Mouse (Mus musculus) testis, adult 2 months (tissue): Measurements from ENCODE around the gene Tnip2. TPM values are rescaled to one million over a fixed set of nuclear protein-coding genes. Genes with fewer than 3 reads are reported as not detected.

Source experiments
- H3K27ac ChIP-seq: fragments of 200-500 bp; 2 replicates; pipeline ENCODE4 v1.5.1; 2012; ENCODE audit warnings: low read depth, low read length; ENCODE audit not compliant: control insufficient read depth, insufficient read depth
- H3K27me3 ChIP-seq: fragments of 200-500 bp; 2 replicates; pipeline ENCODE4 v1.6.1; 2012; ENCODE audit warnings: mild to moderate bottlenecking, low read length, moderate library complexity; ENCODE audit not compliant: control insufficient read depth, insufficient read depth
- H3K36me3 ChIP-seq: fragments of 200-500 bp; 2 replicates; pipeline ENCODE4 v1.6.1; 2012; ENCODE audit warnings: mild to moderate bottlenecking, low read length; ENCODE audit not compliant: control insufficient read depth, insufficient read depth
- H3K4me1 ChIP-seq: fragments of 200-500 bp; 2 replicates; pipeline ENCODE4 v1.6.1; 2012; ENCODE audit warnings: low read length; ENCODE audit not compliant: control insufficient read depth, insufficient read depth
- H3K4me3 ChIP-seq: fragments of 200-500 bp; 2 replicates; pipeline ENCODE4 v1.5.1; 2012; ENCODE audit warnings: low read depth, mild to moderate bottlenecking, low read length, moderate library complexity, mixed read lengths; ENCODE audit not compliant: control insufficient read depth
- CTCF ChIP-seq: fragments of 200-500 bp; IDR thresholded peaks from 2 replicates; pipeline ENCODE4 v1.5.1; 2012; ENCODE audit warnings: low read depth, mild to moderate bottlenecking, inconsistent platforms, low read length, moderate library complexity; ENCODE audit not compliant: control insufficient read depth, insufficient read depth, insufficient replicate concordance
- POLR2A ChIP-seq: fragments of 200-500 bp; IDR thresholded peaks from 2 replicates; pipeline ENCODE4 v1.6.1; 2012; ENCODE audit warnings: low read depth, mild to moderate bottlenecking, inconsistent platforms, low read length, moderate library complexity; ENCODE audit not compliant: control insufficient read depth
- polyA plus RNA-seq: library from polyadenylated mRNA; depleted of rRNA; stranded (reverse); fragments of >200 nt; gene quantifications from 2 replicates; pipeline ENCODE4 v1.2.3, GENCODE M21; 2012

Tnip2 gene
- polyA plus RNA-seq, 1 experiment, result 5.8 TPM

DNA sequence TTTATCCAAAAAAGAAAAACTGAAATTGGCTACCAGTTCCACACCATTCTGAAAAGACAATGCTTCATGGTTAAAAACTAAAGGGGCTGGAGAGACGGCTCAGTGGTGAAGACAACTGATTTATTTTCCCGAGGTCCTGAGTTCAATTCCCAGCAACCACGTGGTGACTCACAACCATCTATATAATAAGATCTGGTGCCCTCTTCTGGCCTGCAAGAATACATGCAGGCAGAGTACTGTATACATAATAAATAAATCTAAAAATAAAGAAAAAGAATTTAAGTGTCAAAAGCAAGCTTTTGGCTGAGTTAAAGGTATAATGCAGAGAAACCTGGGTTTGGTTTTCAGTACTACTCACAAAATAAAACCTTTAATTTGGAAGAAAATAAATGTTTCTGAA is 32.9 kb downstream of the Tnip2 start:
- Histone ChIP-seq H3K27ac (no peak overlapping the region), H3K4me1 (no peaks in the 10 kb centered on the region), H3K36me3 (peaks cover 1% of the 10 kb centered on the region; the same call in 1 of the 2 replicates), H3K4me3 (no peak overlapping the region), H3K27me3 (no peaks in the 10 kb centered on the region)
- no peak for TF ChIP-seq POLR2A
- no peak for TF ChIP-seq CTCF

DNA sequence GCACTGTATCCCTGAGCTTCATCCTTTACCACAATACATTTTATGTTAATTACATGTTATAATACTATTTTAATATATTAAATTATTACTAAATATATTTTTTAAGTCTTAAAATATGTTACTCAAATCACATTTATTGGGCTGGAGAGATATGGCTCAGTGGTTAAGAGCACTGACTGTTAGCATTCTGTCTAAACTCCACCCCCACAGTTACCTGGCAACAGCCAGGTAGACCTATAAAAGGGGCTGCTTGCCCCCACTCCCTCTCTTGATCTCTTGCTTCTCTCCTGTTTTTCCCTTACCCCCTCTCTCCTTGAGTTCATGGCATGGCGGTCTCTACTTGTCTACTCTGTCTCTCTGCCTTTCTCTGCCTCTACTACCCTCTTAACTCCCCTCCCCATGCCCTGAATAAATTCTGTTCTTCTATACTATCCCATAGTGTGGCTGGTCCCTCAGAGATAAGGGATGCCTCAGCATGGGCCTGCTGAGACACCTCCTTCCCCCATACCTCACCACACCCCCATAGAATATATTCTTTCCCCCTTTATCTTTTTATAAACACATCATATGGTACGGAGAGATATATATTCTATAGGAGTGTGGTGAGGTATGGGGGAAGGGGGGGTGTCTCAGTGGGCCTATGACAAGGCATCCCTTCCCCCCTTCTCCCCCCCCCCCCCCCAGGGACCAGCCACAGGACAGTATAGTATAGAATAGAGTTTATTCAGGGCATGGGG is 45.6 kb downstream of the Tnip2 start:
- H3K4me3 ChIP-seq, result no peak overlapping the region
- H3K27ac ChIP-seq, result no peak overlapping the region
- H3K4me1 ChIP-seq, result no peaks in the 10 kb centered on the region
- no peaks in the 10 kb centered on the region for H3K27me3 ChIP-seq
- TF ChIP-seq CTCF, result no peak
- H3K36me3 ChIP-seq, result peaks cover 5% of the 10 kb centered on the region

DNA sequence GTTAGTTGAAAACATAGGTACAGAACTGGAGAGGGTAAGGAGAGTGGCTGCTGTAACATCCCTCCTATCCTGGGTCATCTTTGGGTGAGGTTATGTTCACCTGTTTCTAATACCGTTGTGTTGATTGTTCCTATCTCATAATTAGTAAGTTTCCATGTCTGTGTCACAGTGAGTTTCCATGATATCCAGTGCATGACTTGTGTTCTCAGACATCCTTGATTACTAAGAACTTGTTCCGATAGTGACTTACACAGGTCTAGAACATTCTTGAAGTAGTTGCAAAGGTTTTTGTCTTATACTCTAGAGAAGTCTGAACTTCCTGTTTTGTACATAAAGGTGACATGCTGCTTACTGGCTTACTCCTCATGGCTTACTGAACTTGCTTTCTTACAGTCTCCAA is 47.1 kb downstream of the Tnip2 start:
- no peak overlapping the region for H3K4me3 ChIP-seq
- TF ChIP-seq POLR2A, result no peak
- TF ChIP-seq CTCF, result no peak

DNA sequence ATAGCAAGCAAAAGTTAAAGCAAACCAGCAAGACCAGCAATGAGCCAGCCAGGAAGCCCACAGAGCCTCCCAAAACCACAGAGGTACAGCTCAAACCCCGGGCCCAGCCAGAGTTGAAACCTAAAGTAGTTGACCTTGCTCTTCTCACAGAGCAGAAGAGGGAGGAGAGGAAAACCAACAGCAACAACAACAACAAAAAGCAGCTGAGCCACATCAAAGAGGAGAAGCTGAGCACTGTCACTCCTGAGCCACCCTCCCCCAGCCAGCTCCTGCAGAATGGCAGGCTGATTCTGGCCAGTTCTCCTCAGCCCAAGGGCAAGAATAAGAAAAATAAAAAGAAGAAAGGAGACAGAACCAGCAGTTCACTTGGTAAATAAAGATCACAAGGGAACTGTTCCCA is 47.7 kb downstream of the Tnip2 start:
- TF ChIP-seq POLR2A, result no peak
- no peak for TF ChIP-seq CTCF

More for the DNA sequence above, 47.1 kb downstream of the Tnip2 start:
- no peaks in the 10 kb centered on the region for H3K27me3 ChIP-seq
- H3K36me3 ChIP-seq, result peaks cover 5% of the 10 kb centered on the region
- H3K4me1 ChIP-seq, result no peaks in the 10 kb centered on the region
- H3K27ac ChIP-seq, result no peak overlapping the region

DNA sequence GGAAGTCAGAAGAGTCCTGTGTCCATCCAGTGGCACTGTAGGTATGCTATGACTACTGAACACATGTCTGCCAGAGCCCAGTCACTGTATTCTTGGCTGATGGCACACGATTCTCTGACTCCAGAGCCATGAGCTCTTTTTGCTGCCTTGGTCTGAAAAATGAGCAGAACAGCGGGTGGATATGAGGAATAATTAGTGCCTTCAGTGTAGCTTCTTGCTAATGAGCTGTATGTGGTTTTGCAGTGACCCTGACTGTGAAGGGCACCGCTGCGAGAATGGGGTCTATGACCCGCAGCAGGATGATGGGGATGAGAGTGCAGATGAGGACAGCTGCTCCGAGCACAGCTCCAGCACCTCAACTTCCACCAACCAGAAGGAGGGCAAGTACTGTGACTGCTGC is 52.0 kb downstream of the Tnip2 start:
- Histone ChIP-seq H3K27me3 (no peaks in the 10 kb centered on the region), H3K4me3 (peak overlapping the region; percentile 52; the same call in 1 of the 2 replicates), H3K36me3 (peaks cover 10% of the 10 kb centered on the region), H3K4me1 (no peaks in the 10 kb centered on the region), H3K27ac (no peak overlapping the region)
- TF ChIP-seq POLR2A, result no peak
- no peak for TF ChIP-seq CTCF

More for the DNA sequence above, 47.7 kb downstream of the Tnip2 start:
- H3K4me1 ChIP-seq, result no peaks in the 10 kb centered on the region
- no peak overlapping the region for H3K27ac ChIP-seq
- H3K4me3 ChIP-seq, result no peak overlapping the region
- H3K27me3 ChIP-seq, result no peaks in the 10 kb centered on the region
- H3K36me3 ChIP-seq, result peaks cover 7% of the 10 kb centered on the region

DNA sequence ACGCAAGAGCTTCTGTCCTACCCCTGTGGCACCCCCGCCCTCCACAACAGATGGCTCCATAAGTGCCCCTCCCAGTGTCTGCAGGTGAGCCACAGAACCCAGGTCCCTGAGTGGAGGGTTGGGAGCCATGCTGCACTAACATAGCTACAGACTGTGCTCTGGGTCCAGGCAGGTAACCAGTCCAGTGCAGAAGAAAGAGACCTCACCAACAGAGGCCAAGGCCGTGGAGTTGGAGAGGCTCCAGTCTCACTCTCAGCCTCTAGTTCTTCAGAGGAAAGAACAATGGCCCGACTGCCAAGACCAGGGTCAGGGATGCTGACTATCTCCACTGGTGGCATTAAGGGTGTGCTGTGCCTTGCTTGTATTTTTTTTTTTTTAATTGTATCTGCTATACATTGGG is 52.5 kb downstream of the Tnip2 start:
- TF ChIP-seq POLR2A (no peak), CTCF (no peak)
- no peaks in the 10 kb centered on the region for H3K27me3 ChIP-seq
- no peak overlapping the region for H3K27ac ChIP-seq
- H3K36me3 ChIP-seq, result peaks cover 10% of the 10 kb centered on the region
- no peaks in the 10 kb centered on the region for H3K4me1 ChIP-seq
- peak overlapping the region; percentile 21 for H3K4me3 ChIP-seq

DNA sequence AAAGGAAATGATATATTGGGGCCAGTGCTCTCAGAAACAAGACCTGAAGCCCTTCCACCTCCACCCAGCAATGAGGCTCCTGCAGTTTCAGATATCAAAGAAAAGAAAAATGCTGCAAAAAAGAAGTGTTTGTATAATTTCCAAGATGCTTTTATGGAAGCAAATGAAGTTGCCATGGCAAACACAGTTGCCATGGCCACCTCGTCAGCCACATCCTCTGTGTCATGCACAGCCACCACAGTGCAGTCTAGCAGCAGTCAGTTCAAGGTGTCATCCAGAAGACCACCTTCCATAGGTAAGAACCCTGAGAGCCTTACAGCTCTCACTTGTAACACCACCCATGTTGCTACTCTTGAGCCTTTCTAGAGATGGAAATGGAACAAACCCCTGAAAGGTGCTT is 54.8 kb downstream of the Tnip2 start:
- Histone ChIP-seq H3K4me3 (no peak overlapping the region), H3K4me1 (no peaks in the 10 kb centered on the region), H3K27ac (no peak overlapping the region), H3K36me3 (peaks cover 5% of the 10 kb centered on the region), H3K27me3 (no peaks in the 10 kb centered on the region)
- TF ChIP-seq POLR2A, result no peak
- no peak for TF ChIP-seq CTCF
